Mouse (Mus musculus) heart, postnatal 36 days (tissue): ENCODE data around the gene Tmem209. TPM values are rescaled to one million over a fixed set of nuclear protein-coding genes. Genes with fewer than 3 reads are reported as not detected.
A peak's percentile ranks its signal among the peaks of the same experiment; 100 is the strongest.

ENCODE experiments used
- DNase-seq, 2 experiments: peaks; one replicate each; pipeline ENCODE4 v3.0.0; 2021 to 2022
- intact Hi-C: fragments of 180-260 bp; cut with DNase I; formaldehyde crosslinking; loops from one replicate; pipeline ENCODE4 v1.15.1; 2025
- total RNA-seq, 2 experiments: library from RNA; stranded (reverse); gene quantifications; 2 replicates each; pipeline ENCODE4 v1.2.3; 2021

Gene Tmem209
- total RNA-seq, 2 experiments from 2014 or later: 8.3 to 8.4 TPM

- DNase-seq: no peak
- intact Hi-C loops: no loop called here
Observed at GRCm38 (mm10) chr6:30541009-30541799, 31.6 kb upstream of the Tmem209 start, which contains the start of gene Cpa2. Cpa2 (plus strand) TSS chr6:30541582.

GRCm38 (mm10) chr6:30538800-30539199 lies 29.2 kb upstream of the Tmem209 start:
- intact Hi-C loops: loop anchor here (5.0 kb wide), 1 partner anchor 384 kb away; no protein-coding TSS in a partner anchor
- DNase-seq: no peak

- no peak for DNase-seq
- intact Hi-C loops: loop anchor here (5.0 kb wide), 1 partner anchor 384 kb away; no protein-coding TSS in a partner anchor
Observed at GRCm38 (mm10) chr6:30538240-30538639, 28.7 kb upstream of the Tmem209 start.

GRCm38 (mm10) chr6:30535340-30535739 lies 25.8 kb upstream of the Tmem209 start:
- peak; percentile 46 to 69 for DNase-seq
- intact Hi-C loops: loop anchor here (2.0 to 5.0 kb wide), 2 partner anchors 387 to 447 kb away; no protein-coding TSS in a partner anchor

GRCm38 (mm10) chr6:30528800-30529199 lies 19.2 kb upstream of the Tmem209 start:
- intact Hi-C loops: no loop called here
- no peak for DNase-seq

- intact Hi-C loops: no loop called here
- DNase-seq: peak in 1 of 2 experiments; percentile 18
Observed at GRCm38 (mm10) chr6:30526586-30527515, 17.3 kb upstream of the Tmem209 start.

- intact Hi-C loops: no loop called here
- DNase-seq: no peak
Observed at GRCm38 (mm10) chr6:30525456-30526332, 16.1 kb upstream of the Tmem209 start.

GRCm38 (mm10) chr6:30520400-30520799 lies 10.8 kb upstream of the Tmem209 start:
- DNase-seq: no peak
- intact Hi-C loops: no loop called here

- intact Hi-C loops: loop anchor here (5.0 kb wide), 1 partner anchor 383 kb away; the partner anchor contains the start of gene Copg2
- DNase-seq: no peak
Observed at GRCm38 (mm10) chr6:30514242-30514641, 4.7 kb upstream of the Tmem209 start.

GRCm38 (mm10) chr6:30510291-30510690 lies 708 bp upstream of the Tmem209 start:
- intact Hi-C loops: loop anchor here (5.0 kb wide), 1 partner anchor 387 kb away; the partner anchor contains the start of gene Copg2
- peak; percentile 11 to 17 for DNase-seq

- intact Hi-C loops: loop anchor here (5.0 kb wide), 1 partner anchor 107 kb away; the partner anchor contains the start of gene Klhdc10
- DNase-seq: no peak
Observed at GRCm38 (mm10) chr6:30508824-30509223, 759 bp downstream of the Tmem209 start.

- DNase-seq: no peak
- intact Hi-C loops: loop anchor here (2.0 kb wide), 1 partner anchor 14 kb away; no protein-coding TSS in a partner anchor
Observed at GRCm38 (mm10) chr6:30499049-30499448, 10.5 kb downstream of the Tmem209 start.

- no peak for DNase-seq
- intact Hi-C loops: no loop called here
Observed at GRCm38 (mm10) chr6:30486504-30486903, 23.1 kb downstream of the Tmem209 start.

GRCm38 (mm10) chr6:30482908-30483307 lies 26.7 kb downstream of the Tmem209 start:
- no peak for DNase-seq
- intact Hi-C loops: no loop called here

- intact Hi-C loops: no loop called here
- DNase-seq: no peak
Observed at GRCm38 (mm10) chr6:30479418-30479817, 30.2 kb downstream of the Tmem209 start.

- intact Hi-C loops: no loop called here
Observed at GRCm38 (mm10) chr6:30477784-30478183, 31.8 kb downstream of the Tmem209 start.

GRCm38 (mm10) chr6:30477210-30477714 lies 32.3 kb downstream of the Tmem209 start:
- intact Hi-C loops: no loop called here
- no peak for DNase-seq

More at GRCm38 (mm10) chr6:30477784-30478183, 31.8 kb downstream of the Tmem209 start:
- no peak for DNase-seq

- intact Hi-C loops: no loop called here
- DNase-seq: no peak
Observed at GRCm38 (mm10) chr6:30476025-30476765, 33.4 kb downstream of the Tmem209 start.

GRCm38 (mm10) chr6:30471706-30472105 lies 37.9 kb downstream of the Tmem209 start:
- intact Hi-C loops: no loop called here
- no peak for DNase-seq
